Mouse (Mus musculus): ENCODE measurements around the gene Olfr1179.
"Not testable (repeated sequence)": the region's sequence is repeated elsewhere in the genome, so short reads cannot be mapped to it uniquely, and the experiment has no call there.

Olfr1179 gene

DNA sequence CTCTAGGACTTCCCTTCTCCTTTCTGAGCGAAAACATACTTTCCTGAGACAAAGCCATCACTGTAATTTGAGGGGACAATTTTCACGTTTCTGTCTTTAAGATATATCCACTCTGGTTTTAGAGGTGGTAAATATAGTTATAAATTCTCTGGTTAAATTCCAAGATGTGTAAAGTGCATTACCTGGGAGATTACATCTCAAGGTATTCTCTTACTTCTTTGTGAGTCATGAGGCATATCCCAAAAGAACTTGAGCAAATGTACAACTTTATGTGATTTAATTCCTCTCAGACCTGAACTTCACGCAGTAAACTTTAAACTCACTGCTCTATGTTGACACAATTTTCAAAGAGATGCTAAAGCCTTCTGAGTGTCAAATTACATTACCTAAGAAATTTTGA is at the start of gene Olfr1179:
Olfr1179 (minus strand) TSS at position 101 of the 400 bp plus-strand sequence.
- no peak for DNase-seq (ENCODE audit: low read depth, low spot score)

DNA sequence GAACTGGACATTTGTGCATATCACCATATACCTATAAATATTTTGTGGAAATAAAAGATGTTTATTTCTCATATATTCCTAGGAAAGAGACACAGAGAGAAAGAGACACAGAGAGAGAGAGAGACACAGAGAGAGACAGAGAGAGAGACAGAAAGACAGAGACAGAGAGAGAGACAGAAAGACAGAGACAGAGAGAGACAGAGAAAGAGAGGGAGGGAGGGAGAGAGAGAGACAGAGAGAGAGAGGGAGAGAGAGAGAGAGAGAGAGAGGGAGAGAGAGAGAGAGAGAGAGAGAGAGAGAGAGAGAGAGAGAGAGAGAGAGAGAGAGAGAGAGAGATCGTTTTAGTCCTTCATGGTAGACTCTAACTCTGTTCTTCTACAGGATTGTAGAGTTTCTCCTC is 48.3 kb upstream of the Olfr1179 start, which contains the start of gene Olfr1183:
Olfr1183 (plus strand) TSS at position 301 of the 400 bp plus-strand sequence.
- not testable (repeated sequence) for DNase-seq (ENCODE audit: low read depth, low spot score)

GRCm38 (mm10) chr2:88449031-88449430 is 42.8 kb upstream of the Olfr1179 start, which contains the start of gene Gm13757:
Gene Gm13757, minus strand, starts transcription at chr2:88449131.
- no peak for DNase-seq (ENCODE audit: low read depth, low spot score)

GRCm38 (mm10) chr2:88426071-88426470 is 19.8 kb upstream of the Olfr1179 start, which contains the start of gene Olfr1181:
Gene Olfr1181, minus strand, starts transcription at chr2:88426171.
- no peak for DNase-seq (ENCODE audit: low read depth, low spot score)

- no peak for DNase-seq (ENCODE audit: low read depth, low spot score)
Observed at GRCm38 (mm10) chr2:88419051-88419450, 12.8 kb upstream of the Olfr1179 start, which contains the start of gene Olfr1180. Gene Olfr1180, minus strand, starts transcription at chr2:88419151.

DNA sequence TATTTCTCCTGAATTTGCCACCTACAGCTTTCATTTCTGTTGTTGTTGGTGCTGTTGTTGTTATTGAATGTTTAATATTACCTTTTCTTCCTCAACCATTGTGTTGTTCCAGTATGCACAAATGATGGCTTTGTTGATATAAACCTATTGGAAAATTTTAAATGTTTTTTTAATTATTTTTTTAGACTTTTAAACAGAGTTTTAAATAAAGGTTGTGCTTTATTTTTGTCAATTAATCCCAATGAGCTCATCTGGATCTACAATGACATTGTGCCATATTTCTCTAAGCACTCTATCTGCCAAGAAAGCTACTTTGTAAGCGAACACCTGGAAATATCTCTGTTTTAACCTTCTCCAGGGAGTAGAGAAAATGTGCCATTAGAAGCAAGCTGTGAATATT is 19.5 kb downstream of the Olfr1179 start, which contains the start of gene Olfr1178:
Olfr1178 (plus strand) TSS at position 301 of the 400 bp plus-strand sequence.
- DNase-seq (ENCODE audit: low read depth, low spot score) = no peak

- peak; percentile 18 for DNase-seq (ENCODE audit: low read depth, low spot score)
Observed at GRCm38 (mm10) chr2:88356304-88356703, 49.9 kb downstream of the Olfr1179 start.

Measured in ES-CJ7 (cell line).